Mouse (Mus musculus) A20 (cell line): Measurements from ENCODE around the gene Camk1d.
"Not testable (repeated sequence)": the region's sequence is repeated elsewhere in the genome, so short reads cannot be mapped to it uniquely, and the experiment has no call there.

Experiments
- DNase-seq: peaks from one replicate; pipeline ENCODE4 v3.0.0-alpha.2; 2011; ENCODE audit warnings: low read depth, low spot score

The Camk1d gene

GRCm38 (mm10) chr2:5613651-5614307, 100.5 kb downstream of the Camk1d start:
- DNase-seq: peak; percentile 95

- DNase-seq: no peak
Observed at GRCm38 (mm10) chr2:5611601-5612000, 102.7 kb downstream of the Camk1d start.

GRCm38 (mm10) chr2:5610521-5610920, 103.8 kb downstream of the Camk1d start:
- no peak for DNase-seq

GRCm38 (mm10) chr2:5607920-5608841, 106.1 kb downstream of the Camk1d start:
- no peak for DNase-seq

GRCm38 (mm10) chr2:5605849-5606248, 108.5 kb downstream of the Camk1d start:
- no peak for DNase-seq

- no peak for DNase-seq
Observed at GRCm38 (mm10) chr2:5602044-5602443, 112.3 kb downstream of the Camk1d start.

GRCm38 (mm10) chr2:5601243-5601642, 113.1 kb downstream of the Camk1d start:
- not testable (repeated sequence) for DNase-seq

- no peak for DNase-seq
Observed at GRCm38 (mm10) chr2:5600183-5600962, 113.9 kb downstream of the Camk1d start.

- DNase-seq: no peak
Observed at GRCm38 (mm10) chr2:5599713-5600112, 114.6 kb downstream of the Camk1d start.

- DNase-seq: no peak
Observed at GRCm38 (mm10) chr2:5598533-5598932, 115.8 kb downstream of the Camk1d start.

GRCm38 (mm10) chr2:5596882-5597281, 117.4 kb downstream of the Camk1d start:
- DNase-seq: no peak

GRCm38 (mm10) chr2:5595356-5596191, 118.7 kb downstream of the Camk1d start:
- no peak for DNase-seq

- DNase-seq: no peak
Observed at GRCm38 (mm10) chr2:5592461-5593136, 121.7 kb downstream of the Camk1d start.

- DNase-seq: no peak
Observed at GRCm38 (mm10) chr2:5590074-5590473, 124.2 kb downstream of the Camk1d start.

GRCm38 (mm10) chr2:5589163-5589562, 125.2 kb downstream of the Camk1d start:
- no peak for DNase-seq

- no peak for DNase-seq
Observed at GRCm38 (mm10) chr2:5588329-5588982, 125.9 kb downstream of the Camk1d start.

- no peak for DNase-seq
Observed at GRCm38 (mm10) chr2:5584318-5585027, 129.8 kb downstream of the Camk1d start.

GRCm38 (mm10) chr2:5579391-5579790, 134.9 kb downstream of the Camk1d start:
- no peak for DNase-seq

GRCm38 (mm10) chr2:5577399-5578129, 136.8 kb downstream of the Camk1d start:
- no peak for DNase-seq
